Mouse (Mus musculus) left cerebral cortex, adult 18-20 months (tissue): Measurements from ENCODE around the gene Vdr. TPM values are rescaled to one million over a fixed set of nuclear protein-coding genes. Genes with fewer than 3 reads are reported as not detected.

Experiments used
- DNase-seq, 2 experiments: peaks; one replicate each; pipeline ENCODE4 v3.0.0; 2021 to 2022; ENCODE audit warnings: low spot score in 2 of 2, mixed read lengths in 1 of 2
- total RNA-seq, 2 experiments: library from RNA; stranded (reverse); gene quantifications; 2 replicates each; pipeline ENCODE4 v1.2.3; 2021

The Vdr gene
- total RNA-seq, 2 experiments from 2014 or later = 0.75 to 2.3 TPM

GRCm38 (mm10) chr15:97849116-97849911 lies 61.1 kb downstream of the Vdr start:
- peak; percentile 81 to 83 for DNase-seq

- DNase-seq = no peak
Observed at GRCm38 (mm10) chr15:97847866-97848265, 62.6 kb downstream of the Vdr start.

GRCm38 (mm10) chr15:97847285-97847684 lies 63.1 kb downstream of the Vdr start:
- DNase-seq = no peak

GRCm38 (mm10) chr15:97846121-97846882 lies 64.1 kb downstream of the Vdr start:
- DNase-seq = no peak

GRCm38 (mm10) chr15:97844037-97845034 lies 66.1 kb downstream of the Vdr start, which contains the start of gene Hdac7:
Gene Hdac7 (minus strand): TSS chr15:97844502.
- no peak for DNase-seq

- no peak for DNase-seq
Observed at GRCm38 (mm10) chr15:97843247-97843651, 67.2 kb downstream of the Vdr start.

- DNase-seq = no peak
Observed at GRCm38 (mm10) chr15:97842058-97842457, 68.4 kb downstream of the Vdr start.

GRCm38 (mm10) chr15:97841383-97841782 lies 69.0 kb downstream of the Vdr start:
- DNase-seq = no peak

GRCm38 (mm10) chr15:97840781-97841180 lies 69.6 kb downstream of the Vdr start:
- no peak for DNase-seq

- no peak for DNase-seq
Observed at GRCm38 (mm10) chr15:97839991-97840455, 70.4 kb downstream of the Vdr start.

- DNase-seq = no peak
Observed at GRCm38 (mm10) chr15:97839473-97839872, 71.0 kb downstream of the Vdr start.

- no peak for DNase-seq
Observed at GRCm38 (mm10) chr15:97839012-97839411, 71.4 kb downstream of the Vdr start.

- DNase-seq = no peak
Observed at GRCm38 (mm10) chr15:97838395-97838794, 72.0 kb downstream of the Vdr start.

GRCm38 (mm10) chr15:97837491-97838061 lies 72.9 kb downstream of the Vdr start:
- no peak for DNase-seq

- no peak for DNase-seq
Observed at GRCm38 (mm10) chr15:97836894-97837247, 73.6 kb downstream of the Vdr start.

- no peak for DNase-seq
Observed at GRCm38 (mm10) chr15:97836153-97836893, 74.1 kb downstream of the Vdr start.

GRCm38 (mm10) chr15:97832764-97833479 lies 77.5 kb downstream of the Vdr start:
- DNase-seq = no peak

- DNase-seq = no peak
Observed at GRCm38 (mm10) chr15:97831987-97832640, 78.3 kb downstream of the Vdr start.
